ENCODE assay signal across 10 mouse cellular contexts in genomic region chr4:130108929-130109328, GRCm38 (mm10). TPM values are rescaled to one million over a fixed set of nuclear protein-coding genes. Genes with fewer than 3 reads are reported as not detected.
DNase-seq lines count a peak whose midpoint lies in the region; ATAC-seq and TF ChIP-seq lines count a peak whose summit lies in the region.
"Had no signal": no experiment of that assay in that cellular context is flagged by ENCODE, and none has a peak within 500 bp of the region (broad histone marks: within the 10 kb centered on the region; RNA-seq: fewer than 3 reads in every experiment).

No protein-coding gene starts in this region.

- ATAC-seq in kidney, postnatal 0 days (replicated peaks; ENCODE audit: low FRiP score, low read depth), result no peak
- 0 out of 2 replicates have a peak, but pooled peaks have one; percentile 14 for ATAC-seq in common myeloid progenitor, adult 5-6 weeks (replicated peaks; ENCODE audit: low read depth, poor library complexity, severe bottlenecking)
- no peak for ATAC-seq in liver, embryonic 12.5 days
- ATAC-seq: inflammation-experienced regulatory T-cells, adult 6 months had no signal

- no peaks in the 10 kb centered on the region for H3K9me3 ChIP-seq in kidney, postnatal 0 days (replicated peaks; ENCODE audit: low read length)
- peaks cover under 1% of the 10 kb centered on the region; the same call in 1 of the 2 replicates for H3K9me3 ChIP-seq in liver, embryonic 12.5 days (replicated peaks)

- no peak for DNase-seq in kidney, postnatal 0 days (ENCODE audit: low spot score)
- no peak for DNase-seq in kidney, adult 8-10 months
- DNase-seq in naive thymus-derived CD4-positive, alpha-beta T cell, adult 2 months (ENCODE audit: low read depth), result peak; percentile 12
- DNase-seq in c-Kit-positive CD71-positive TER-119-positive erythroid progenitor cells, embryonic 14.5 days (ENCODE audit: low spot score), result no peak
- no peak for DNase-seq in thymus, postnatal 4 days
- DNase-seq in left cerebral cortex, postnatal 25 days (ENCODE audit: low spot score in 2 of 2), result no peak

- intact Hi-C loops in left cerebral cortex, postnatal 25 days (cut with DNase I), result no loop called here

- 0 out of 2 replicates have a peak, but pooled peaks cover 7% of the 10 kb centered on the region for H3K36me3 ChIP-seq in kidney, postnatal 0 days (ENCODE audit: insufficient read depth, low read length)
- H3K36me3 ChIP-seq in liver, embryonic 12.5 days, result peaks cover 10% of the 10 kb centered on the region; the same call in 1 of the 2 replicates

- H3K4me2 ChIP-seq in kidney, postnatal 0 days (ENCODE audit: low read length), result peak overlapping the region; percentile 78
- H3K4me2 ChIP-seq in liver, embryonic 12.5 days, result peak overlapping the region; percentile 72

- H3K4me1 ChIP-seq in kidney, postnatal 0 days (replicated peaks; ENCODE audit: insufficient read depth, low read length), result peaks cover 8% of the 10 kb centered on the region; the same call in 1 of the 2 replicates
- H3K4me1 ChIP-seq in liver, embryonic 12.5 days, result peaks cover 64% of the 10 kb centered on the region

- no peak for TF ChIP-seq CTCF in kidney, postnatal 0 days (IDR thresholded peaks at IDR 0.05; ENCODE audit: low read depth)

- H3K27me3 ChIP-seq in kidney, postnatal 0 days (ENCODE audit: insufficient read depth, low read length), result no peaks in the 10 kb centered on the region
- no peaks in the 10 kb centered on the region for H3K27me3 ChIP-seq in liver, embryonic 12.5 days (replicated peaks)

- H3K9ac ChIP-seq in kidney, postnatal 0 days (ENCODE audit: low read depth, low read length), result no peak overlapping the region
- H3K9ac ChIP-seq in liver, embryonic 12.5 days, result peak overlapping the region; percentile 77

- no peak overlapping the region for H3K4me3 ChIP-seq in kidney, postnatal 0 days (replicated peaks; ENCODE audit: low read depth, low read length)
- peak overlapping the region; percentile 83 for H3K4me3 ChIP-seq in liver, embryonic 12.5 days

- H3K27ac ChIP-seq in kidney, postnatal 0 days, result no peak overlapping the region
- peak overlapping the region; percentile 38; the same call in 1 of the 2 replicates for H3K27ac ChIP-seq in liver, embryonic 12.5 days

- WGBS in kidney, postnatal 0 days, result 80% methylated on average over 3 of the region's 3 CpGs
- 56% methylated on average over 3 of the region's 3 CpGs for WGBS in liver, embryonic 12.5 days (ENCODE audit: insufficient replicate concordance)

RNA-seq across cellular contexts. Expression of gene Pef1, which starts 6.6 kb away (rescaled TPM):
- polyA plus RNA-seq in kidney, postnatal 0 days (2015; fragmentation: Nextera tagmentation; extraction: Ambion mirVana), result 73.6 and 77.6 TPM in 2 replicates
- 14.0 and 14.9 TPM in 2 replicates for total RNA-seq in common myeloid progenitor, adult 5-6 weeks (2017)
- polyA plus RNA-seq in liver, embryonic 12.5 days (2016; fragmentation: Nextera tagmentation; extraction: Ambion mirVana), result 41.9 and 42.5 TPM in 2 replicates
- 10 to 100 TPM; 65.8 to 66.9 TPM for total RNA-seq in left cerebral cortex, postnatal 25 days (2021)

RNA-seq across cellular contexts. Expression of gene Hcrtr1, which starts 30.2 kb away (rescaled TPM):
- 0.36 and 0.46 TPM in 2 replicates for polyA plus RNA-seq in kidney, postnatal 0 days (2015; fragmentation: Nextera tagmentation; extraction: Ambion mirVana)
- not detected in 2 replicates for total RNA-seq in common myeloid progenitor, adult 5-6 weeks (2017)
- 0.12 TPM in 1 of 2 replicates, not detected in the other for polyA plus RNA-seq in liver, embryonic 12.5 days (2016; fragmentation: Nextera tagmentation; extraction: Ambion mirVana)
- total RNA-seq in left cerebral cortex, postnatal 25 days (2021), result 1 to 10 TPM; 2.2 to 2.7 TPM
- total RNA-seq: liver, adult 2 months had no signal
- polyA plus RNA-seq: inflammation-experienced regulatory T-cells, adult 6 months had no signal
